Mouse (Mus musculus) 416B (cell line): ENCODE measurements at regions not wholly inside any gene's neighbourhood (a gene's known extent, or its start where the extent isn't known, plus 50 kb on each side); places are given as distances from the start of the nearest gene placed in this dataset.
A peak's percentile ranks its signal among the peaks of the same experiment; 100 is the strongest.
"Not testable (repeated sequence)": the region's sequence is repeated elsewhere in the genome, so short reads cannot be mapped to it uniquely, and the experiment has no call there.

ENCODE experiments used
- DNase-seq: peaks from one replicate; pipeline ENCODE4 v3.0.0; 2011; ENCODE audit warnings: low read depth

- DNase-seq = peak; percentile 80
Measured at GRCm38 (mm10) chrX:12296264-12297053, 136.3 kb upstream of the Bcor start.

- DNase-seq = no peak
Measured at GRCm38 (mm10) chrX:12298609-12299008, 138.5 kb upstream of the Bcor start.

DNA sequence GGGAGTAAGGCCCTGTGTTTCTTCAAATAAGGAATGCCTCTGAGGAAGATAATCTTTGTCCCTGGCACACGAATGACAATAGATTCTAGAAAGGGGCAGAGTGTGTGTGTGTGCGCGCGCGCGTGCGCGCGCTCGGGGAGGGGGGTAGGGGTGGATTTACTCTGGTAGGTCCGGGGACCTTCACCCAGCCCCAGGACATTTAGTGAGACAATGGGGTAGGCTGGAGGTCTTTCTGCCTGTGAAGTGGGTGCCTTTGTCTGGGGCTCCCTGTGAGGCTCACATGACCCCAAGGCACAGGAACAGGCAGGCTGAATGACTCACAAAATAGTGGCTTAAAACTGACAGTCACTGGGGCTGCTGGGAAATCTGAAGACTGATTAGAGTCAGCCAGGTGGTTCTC lies 139.1 kb upstream of the Bcor start:
- DNase-seq = no peak

DNA sequence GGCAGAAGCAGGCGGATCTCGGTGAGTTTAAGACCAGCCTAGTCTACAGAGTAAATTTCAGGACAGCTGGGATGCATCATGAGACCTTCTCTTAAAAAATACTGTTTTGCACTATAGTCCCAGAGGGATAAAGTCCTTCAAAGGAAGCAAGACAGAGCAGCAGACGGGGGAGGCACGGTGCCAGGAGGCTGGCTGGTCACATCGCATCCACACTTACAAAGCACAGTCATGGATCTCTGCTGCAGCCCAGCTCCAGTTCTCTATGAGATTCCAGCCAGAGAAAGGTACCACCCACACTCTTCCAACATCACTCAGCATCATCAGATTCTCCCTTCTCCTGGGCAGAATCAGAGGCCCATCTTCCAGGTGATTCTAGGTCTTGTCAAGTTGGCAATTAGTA lies 144.5 kb upstream of the Bcor start:
- DNase-seq = no peak

DNA sequence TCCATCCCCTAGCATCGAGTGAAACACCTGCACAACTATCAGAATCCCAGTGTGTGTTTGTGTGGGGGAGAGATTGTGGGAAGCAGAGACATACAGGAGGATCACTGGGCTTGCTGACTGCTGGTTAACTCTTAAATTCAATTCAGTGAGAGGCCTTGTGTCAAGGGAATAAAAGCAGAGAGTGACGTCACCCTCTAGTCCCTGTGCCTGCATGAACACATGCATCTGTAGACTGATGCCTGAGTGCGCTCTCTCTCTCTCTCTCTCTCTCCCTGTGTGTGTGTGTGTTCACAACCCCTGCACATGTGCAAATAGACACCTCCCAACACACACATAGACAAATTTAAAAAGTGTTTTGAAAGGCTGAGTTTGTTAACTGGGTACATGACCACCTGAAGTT lies 146.8 kb upstream of the Bcor start:
- no peak for DNase-seq

DNA sequence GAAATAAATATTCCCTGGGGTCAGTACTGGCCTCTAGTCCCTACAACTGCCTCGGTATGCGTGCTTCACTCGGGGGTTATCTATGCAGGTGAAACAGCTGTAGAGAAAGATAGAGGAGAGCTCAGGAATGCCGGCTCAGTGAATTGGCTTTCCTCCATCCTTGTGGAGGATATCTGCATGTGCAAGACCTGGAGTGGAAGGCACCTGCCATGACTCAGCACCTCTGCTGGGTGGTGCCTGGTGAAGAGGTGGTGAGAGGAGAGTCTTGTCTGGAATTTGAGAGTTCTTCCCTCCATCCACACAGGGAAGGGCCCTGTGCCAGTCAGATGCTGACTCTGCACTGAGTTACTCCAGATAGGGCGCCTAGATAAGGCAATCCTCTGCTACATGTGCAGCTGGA lies 152.4 kb upstream of the Bcor start:
- DNase-seq = no peak

- DNase-seq = no peak
Measured at GRCm38 (mm10) chrX:12315658-12316057, 155.5 kb upstream of the Bcor start.

DNA sequence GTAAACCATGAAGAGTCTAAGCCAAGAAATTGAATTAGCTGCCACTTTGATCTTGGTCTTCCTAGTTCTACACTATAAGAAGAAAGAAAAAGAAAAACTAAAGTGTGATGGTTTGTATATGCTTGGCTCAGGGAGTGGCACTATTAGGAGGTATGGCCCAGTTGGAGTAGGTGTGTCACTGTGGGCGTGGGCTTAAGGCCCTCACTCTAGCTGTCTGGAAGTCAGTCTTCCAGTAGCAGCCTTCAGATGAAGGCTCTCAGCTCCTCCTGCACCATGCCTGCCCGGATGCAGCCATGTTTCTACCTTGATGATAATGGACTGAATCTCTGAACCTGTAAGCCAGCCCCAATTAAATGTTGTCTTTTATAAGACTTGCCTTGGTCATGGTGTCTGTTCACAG lies 157.3 kb upstream of the Bcor start:
- not testable (repeated sequence) for DNase-seq

DNA sequence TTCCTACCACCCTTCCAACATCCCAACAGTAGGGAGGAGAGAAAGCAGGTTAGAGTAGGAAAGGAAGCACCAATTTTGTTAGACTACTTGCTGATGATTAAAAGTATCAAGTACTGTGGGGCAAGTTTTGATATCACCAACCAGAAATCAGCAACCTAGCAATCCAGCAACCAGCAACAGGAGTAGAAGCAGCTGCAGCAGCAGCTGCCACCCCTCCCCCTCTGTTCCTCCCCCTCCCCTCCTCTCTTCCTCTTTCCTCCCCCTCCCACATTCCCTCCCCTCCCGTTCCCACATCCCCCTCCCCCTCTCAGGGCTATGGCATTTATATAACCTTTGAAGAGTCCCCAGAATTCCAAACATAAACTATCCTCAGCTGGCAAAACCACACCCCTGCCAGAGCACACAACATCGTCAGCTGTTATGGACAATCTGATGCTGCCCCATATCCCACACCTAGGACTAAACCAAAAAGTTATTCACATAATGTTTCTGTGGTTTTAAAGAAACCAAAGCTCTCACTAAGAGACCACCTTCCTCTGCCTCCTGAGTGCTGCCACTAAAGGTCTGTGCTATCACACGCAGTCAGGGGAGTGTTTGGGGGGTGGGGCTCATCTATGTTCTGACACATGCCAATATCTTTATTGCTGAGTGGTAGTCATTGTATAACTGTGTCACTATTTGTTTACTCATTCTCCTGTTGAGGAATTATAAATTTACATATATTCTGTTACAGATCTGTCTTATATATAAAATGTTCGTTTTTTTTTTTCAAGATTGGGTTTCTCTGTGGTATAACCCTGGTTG lies 158.9 kb upstream of the Bcor start:
- no peak for DNase-seq

DNA sequence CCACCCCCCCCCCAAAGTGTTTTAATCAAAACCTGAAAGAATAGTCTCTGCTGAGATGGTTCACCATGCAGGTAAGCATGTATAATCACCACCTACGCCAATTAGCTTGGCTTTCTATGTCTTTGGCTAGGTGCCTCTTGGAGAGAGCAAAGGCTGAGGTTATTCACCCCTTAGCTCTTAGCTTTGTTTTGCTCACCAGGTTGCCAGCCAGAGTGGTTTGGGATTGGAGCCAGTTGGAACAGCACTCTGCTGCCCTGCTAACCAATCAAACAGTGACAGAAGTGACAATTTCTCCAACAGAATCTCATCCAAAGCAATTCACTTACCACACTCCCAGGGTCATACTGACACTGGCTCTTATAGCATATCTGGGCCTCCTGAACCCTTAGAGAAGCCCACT lies 162.3 kb upstream of the Bcor start:
- no peak for DNase-seq

DNA sequence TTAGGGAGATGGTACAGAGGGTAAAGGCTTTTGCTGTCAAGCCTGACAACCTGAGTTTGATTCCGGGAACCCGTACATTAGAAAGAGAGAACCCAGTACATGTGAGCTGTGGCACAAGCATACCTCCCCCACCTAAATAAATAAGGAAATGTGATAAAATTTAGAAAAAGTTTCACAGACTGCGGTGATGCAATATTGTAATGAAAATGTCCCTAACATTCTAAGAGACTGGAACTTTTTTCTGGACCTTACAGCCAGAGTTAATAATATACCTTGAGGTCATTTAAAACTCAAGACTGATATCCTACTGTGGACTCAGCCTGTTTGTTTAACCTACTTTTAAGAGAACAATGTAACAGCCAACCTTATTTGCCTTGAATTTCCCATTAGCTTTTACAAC lies 163.1 kb upstream of the Bcor start:
- DNase-seq = no peak

DNA sequence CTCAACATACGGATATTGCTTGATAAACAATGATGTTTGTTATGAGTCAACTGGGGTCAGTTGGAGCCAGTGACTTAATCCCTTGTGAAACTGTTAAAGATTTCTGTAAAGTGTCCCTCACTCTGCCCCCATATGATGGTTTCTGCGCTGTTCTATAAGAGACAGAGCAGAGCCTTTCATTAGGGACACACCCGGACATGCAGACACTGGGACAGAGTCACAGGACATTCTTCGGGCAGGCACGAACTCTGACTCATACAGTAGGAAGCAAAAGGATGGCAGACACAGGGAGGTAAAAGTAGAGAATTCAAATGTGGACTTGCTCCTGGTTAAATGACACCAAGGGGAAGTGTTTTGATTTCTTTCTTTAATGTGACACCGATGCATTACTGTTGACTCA lies 163.7 kb upstream of the Bcor start:
- no peak for DNase-seq

DNA sequence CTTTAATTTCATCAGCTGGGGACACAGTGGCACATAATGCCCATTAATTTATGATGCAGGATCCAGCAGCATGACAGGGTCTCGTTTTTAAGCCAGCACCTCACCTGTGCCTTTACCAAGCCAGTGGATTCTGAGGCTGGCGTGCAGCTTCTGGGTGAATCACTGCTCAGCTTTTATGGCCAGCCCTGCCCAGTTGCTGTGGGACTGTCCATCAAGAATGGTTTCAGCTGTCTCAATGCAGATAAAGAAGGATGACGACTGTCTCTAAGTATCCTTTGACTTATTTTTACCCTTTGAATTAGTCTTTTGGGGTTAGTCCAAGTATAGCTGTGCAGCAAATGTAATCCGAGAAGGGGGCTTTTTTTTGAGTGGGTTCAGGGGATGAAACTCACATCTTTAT lies 167.3 kb upstream of the Bcor start:
- DNase-seq = no peak

DNA sequence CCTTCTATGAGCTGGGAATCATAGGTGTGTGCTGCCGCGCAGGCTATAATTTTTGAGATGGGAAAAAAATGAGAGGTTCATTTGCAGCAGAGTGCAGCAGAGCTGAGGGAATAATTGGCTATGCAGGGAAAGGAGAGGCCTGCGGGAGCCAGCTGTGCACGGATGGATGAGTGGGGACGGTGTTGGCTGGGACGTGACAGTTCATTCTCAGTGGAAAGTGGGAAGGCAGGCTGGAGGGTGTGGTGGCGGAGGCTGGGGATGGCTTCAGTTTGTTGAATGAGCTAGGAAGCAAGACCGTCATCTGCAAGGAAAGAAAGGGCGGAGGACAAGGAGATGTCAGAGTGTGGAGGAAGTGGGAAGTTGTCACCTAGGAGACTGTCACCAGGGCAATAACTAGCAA lies 180.4 kb upstream of the Bcor start:
- DNase-seq = no peak

DNA sequence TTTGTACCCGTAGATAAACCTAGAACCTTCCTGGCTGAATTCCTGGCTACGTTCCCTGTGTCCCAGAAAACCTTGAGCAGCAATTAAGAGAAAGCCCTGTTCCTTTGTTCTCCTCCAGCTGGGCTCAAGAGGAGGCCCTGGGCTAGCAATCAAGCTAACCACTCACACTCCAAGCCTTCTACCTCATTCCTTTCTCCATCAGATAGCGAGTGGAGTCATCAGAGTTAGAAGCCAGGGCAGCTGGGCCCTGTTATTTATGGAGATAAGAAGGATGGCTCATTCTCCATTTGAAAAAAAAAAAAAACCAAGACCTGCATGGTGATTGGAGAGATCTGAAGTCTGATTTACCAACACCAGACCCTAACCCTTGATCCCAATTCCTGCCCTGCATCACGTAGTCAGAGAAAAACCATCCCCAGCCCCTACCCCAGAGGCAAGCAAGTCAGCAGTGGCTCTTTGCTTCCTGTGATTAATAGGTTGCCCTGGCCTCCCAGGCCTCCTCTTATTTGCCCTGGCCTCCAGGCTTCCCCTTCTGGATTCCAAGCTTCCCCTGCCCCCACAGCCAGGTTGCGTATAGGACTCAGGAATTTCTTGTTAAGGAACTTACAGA lies 181.3 kb upstream of the Bcor start:
- no peak for DNase-seq

DNA sequence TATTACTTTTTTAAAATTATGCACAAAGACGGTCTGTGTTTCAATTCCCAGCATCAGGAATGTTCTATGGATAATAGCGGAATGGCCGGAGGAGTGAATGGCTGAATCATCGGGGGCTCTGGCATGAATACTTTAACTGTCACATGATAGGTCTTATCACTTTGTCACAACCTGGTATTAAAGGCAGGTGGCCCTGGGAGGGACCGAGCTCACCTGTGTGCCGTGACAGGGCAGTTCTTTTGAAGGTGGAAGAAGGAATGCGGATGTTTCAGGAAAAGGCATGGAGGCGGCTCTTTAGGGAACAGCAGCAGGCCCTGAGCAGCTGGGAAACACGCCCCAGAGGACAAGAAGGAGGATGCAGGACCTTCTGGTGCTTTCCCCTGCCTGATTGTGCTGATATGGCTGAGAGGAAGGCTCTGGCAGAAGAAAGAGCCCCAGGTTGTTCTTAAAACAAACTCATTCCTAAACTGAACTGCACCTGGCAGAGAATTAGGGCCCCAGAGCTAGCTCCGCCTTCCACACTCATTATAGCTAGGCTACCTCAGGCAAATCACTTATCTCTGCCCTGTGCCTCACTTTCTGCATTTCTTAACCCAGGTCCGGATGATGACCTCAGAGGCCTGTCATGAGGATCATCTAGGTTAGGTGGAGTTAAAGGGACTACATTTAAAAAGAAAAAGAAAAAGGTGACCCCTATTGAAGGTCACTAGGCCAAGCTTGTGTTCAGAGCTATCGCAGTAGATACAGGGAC lies 184.8 kb upstream of the Bcor start:
- no peak for DNase-seq

DNA sequence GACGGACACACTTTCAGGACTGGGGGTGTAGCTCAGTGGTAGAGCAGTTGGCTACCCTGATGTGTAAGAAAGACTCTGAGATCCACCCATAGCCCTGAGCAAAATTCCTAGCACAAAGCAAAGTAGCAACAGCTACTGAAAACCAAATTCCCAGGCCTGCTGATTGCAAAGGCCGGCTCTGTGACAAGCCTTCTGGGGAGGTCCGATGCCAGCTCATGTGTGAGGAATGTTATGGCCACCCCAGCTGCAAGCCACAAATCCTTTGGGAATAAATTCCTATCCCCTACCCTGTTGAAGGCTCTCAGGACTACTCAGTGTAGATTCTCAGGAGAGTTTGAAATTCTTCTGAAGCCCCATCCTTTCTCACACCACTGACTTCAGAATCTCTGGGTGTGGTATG lies 186.7 kb upstream of the Bcor start:
- DNase-seq = no peak

DNA sequence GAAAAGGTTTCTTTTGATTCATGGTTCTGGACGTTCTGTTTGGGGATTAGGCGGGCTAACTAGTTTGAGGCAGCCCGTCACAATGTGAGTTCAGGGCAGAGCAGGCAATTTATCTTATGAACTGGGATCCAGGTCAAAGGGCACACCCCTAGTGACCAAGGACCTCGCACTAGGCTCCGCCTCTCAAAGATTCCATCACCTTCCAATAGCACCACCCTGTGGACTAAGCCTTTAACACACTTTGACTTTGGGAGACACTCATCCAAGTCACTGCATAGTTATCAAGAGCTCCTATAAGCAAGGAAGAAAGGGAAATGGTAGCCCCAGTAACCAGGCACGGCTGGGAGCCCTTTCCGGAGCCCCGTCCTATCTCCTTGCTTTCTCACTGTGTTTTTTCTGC lies 188.0 kb upstream of the Bcor start:
- DNase-seq = peak; percentile 59

- DNase-seq = no peak
Measured at GRCm38 (mm10) chrX:12354875-12355274, 194.7 kb upstream of the Bcor start.

- no peak for DNase-seq
Measured at GRCm38 (mm10) chrX:12358026-12358425, 197.9 kb upstream of the Bcor start.

DNA sequence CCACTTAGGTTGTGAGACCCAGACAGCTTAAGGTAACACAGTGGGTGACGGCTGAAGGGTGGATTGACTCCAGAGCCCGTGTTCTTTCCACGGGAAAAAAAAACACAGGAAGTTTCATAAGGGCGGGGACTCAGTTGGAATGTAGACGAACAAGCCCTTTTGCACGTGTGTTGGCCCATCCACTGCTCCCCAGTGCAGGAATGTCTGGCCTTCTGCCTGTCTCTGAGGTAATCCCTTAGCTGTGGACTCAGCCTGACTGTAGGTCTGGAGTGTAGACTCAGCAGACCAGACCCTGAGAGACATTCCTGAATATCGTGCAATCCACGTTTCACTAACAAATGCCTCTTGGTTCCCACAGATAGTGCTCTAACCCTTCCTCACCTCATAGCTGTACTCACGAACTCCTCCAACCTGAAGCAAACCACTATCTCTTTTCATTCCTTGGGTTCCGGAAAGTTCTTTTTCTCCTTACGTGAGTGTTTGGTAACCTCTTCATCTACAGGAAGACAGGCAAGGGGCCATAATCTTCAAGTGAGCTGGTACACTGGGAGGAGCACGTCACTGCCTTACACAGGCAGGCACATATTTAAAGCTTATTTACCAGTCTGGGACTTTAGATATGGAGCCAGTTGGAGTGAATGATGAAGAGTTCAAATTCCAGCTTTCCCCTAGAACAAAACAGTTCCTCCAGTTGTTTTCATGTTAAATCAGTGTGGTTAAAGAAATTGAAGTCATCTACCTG lies 205.6 kb upstream of the Bcor start:
- no peak for DNase-seq

DNA sequence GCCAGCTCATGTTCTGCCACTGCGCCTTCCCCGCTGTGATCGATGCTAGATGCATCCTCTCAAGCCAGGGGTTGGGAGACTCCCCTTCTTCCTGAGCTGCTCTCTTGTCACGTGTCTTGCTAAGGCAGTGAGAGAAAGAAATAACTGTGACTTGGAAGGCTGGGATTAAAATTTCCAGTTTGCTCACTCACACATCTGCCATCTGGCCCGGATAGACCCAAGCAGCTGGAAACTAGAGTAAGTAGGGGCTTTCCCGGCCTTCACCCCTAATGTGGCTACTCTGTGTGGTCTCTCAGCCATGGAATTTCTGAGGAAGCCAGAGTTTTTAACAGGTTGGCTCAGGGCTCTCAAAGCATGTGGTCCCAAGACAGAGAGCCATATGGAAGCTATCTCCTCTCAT lies 206.6 kb upstream of the Bcor start:
- DNase-seq = no peak
